Mouse (Mus musculus): ENCODE data around the gene Smarcc1. TPM values are rescaled to one million over a fixed set of nuclear protein-coding genes. Genes with fewer than 3 reads are reported as not detected.

Smarcc1 gene
- total and polyA plus RNA-seq, 3 experiments: 35.5 to 488 (median 79.0) TPM

DNA sequence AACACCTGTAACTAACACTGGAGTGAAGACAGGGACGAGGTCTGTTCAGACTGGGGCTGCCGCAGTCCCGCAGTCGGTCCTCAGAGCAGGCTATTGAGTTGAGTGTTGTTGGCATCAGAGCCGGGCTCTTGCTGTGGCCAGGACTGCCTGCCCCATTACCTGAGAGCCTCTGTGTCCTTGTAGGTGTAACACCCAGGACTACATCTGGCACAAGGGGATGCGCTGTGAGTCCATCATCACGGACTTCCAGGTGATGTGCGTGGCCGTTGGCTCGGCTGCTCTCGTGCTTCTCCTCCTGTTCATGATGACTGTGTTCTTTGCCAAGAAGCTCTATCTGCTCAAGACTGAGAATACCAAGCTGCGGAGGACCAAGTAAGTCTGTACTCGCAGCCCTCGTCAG is 133.3 kb downstream of the Smarcc1 start:
- Histone ChIP-seq H3K9ac (ENCODE audit: control insufficient read depth, low read depth, low read length, poor library complexity, severe bottlenecking) (no peak overlapping the region), H3K9me3 (replicated peaks; ENCODE audit: insufficient read depth, low read length) (no peaks in the 10 kb centered on the region), H3K27me3 (ENCODE audit: control insufficient read depth in 1 of 2, insufficient read depth in 2 of 2, low read length in 2 of 2) (no peaks in the 10 kb centered on the region), H3K4me1 (ENCODE audit: control insufficient read depth in 1 of 2, insufficient read depth in 2 of 2, low read length in 2 of 2) (no peaks in the 10 kb centered on the region), H3K4me3 (ENCODE audit: control insufficient read depth in 1 of 2, insufficient read depth in 1 of 2, low read depth in 2 of 2, low read length in 2 of 2) (no peak overlapping the region), H3K27ac (ENCODE audit: control insufficient read depth, low read depth, low read length) (no peak overlapping the region), H3K79me2 (ENCODE audit: control insufficient read depth, insufficient read depth, low read length, poor library complexity) (no peaks in the 10 kb centered on the region), H3K36me3 (ENCODE audit: control insufficient read depth in 1 of 2, insufficient read depth in 2 of 2, low read length in 2 of 2) (no peaks in the 10 kb centered on the region)
- DNase-seq (ENCODE audit: low read depth, low spot score): no peak
- no peak for TF ChIP-seq TBP (IDR thresholded peaks at IDR 0.05; ENCODE audit: low read depth, low read length)
- no peak for TF ChIP-seq ZMIZ1 (IDR thresholded peaks at IDR 0.05; ENCODE audit: low read depth, low read length)
- no peak for TF ChIP-seq ZC3H11A (IDR thresholded peaks at IDR 0.05; ENCODE audit: low read depth, low read length)
- no peak for TF ChIP-seq ZNF384 (IDR thresholded peaks at IDR 0.05; ENCODE audit: low read depth, low read length)
- TF ChIP-seq GABPA (IDR thresholded peaks at IDR 0.05; ENCODE audit: low read depth, low read length): no peak
- TF ChIP-seq CTCF (IDR thresholded peaks at IDR 0.05 in 2 of 3, conservative IDR thresholded peaks at IDR 0.05 in 1 of 3; ENCODE audit: control insufficient read depth in 1 of 3, insufficient read depth in 1 of 3, low read depth in 2 of 3, low read length in 3 of 3, poor library complexity in 1 of 3, severe bottlenecking in 1 of 3): no peak
- no peak for TF ChIP-seq UBTF (IDR thresholded peaks at IDR 0.05; ENCODE audit: borderline replicate concordance, insufficient read depth, low read depth, low read length)
- TF ChIP-seq MYC (IDR thresholded peaks at IDR 0.05; ENCODE audit: low read depth, low read length): no peak
- no peak for TF ChIP-seq MAZ (IDR thresholded peaks at IDR 0.05; ENCODE audit: low read depth, low read length)
- no peak for TF ChIP-seq RAD21 (IDR thresholded peaks at IDR 0.05; ENCODE audit: low read depth, low read length)
- TF ChIP-seq CHD1 (IDR thresholded peaks at IDR 0.05; ENCODE audit: low read depth, low read length): no peak
- TF ChIP-seq ZKSCAN1 (IDR thresholded peaks at IDR 0.05; ENCODE audit: low read depth, low read length): no peak
- TF ChIP-seq TCF12 (IDR thresholded peaks at IDR 0.05; ENCODE audit: low read depth, low read length): no peak
- no peak for TF ChIP-seq TAL1 (IDR thresholded peaks at IDR 0.05; ENCODE audit: low read length)
- TF ChIP-seq RCOR1 (IDR thresholded peaks at IDR 0.05; ENCODE audit: low read depth, low read length): no peak
- no peak for TF ChIP-seq BHLHE40 (IDR thresholded peaks at IDR 0.05; ENCODE audit: borderline replicate concordance, low read depth, low read length)
- TF ChIP-seq E2F4 (IDR thresholded peaks at IDR 0.05; ENCODE audit: borderline replicate concordance, low read depth, low read length): no peak
- no peak for TF ChIP-seq USF1 (IDR thresholded peaks at IDR 0.05; ENCODE audit: low read depth, low read length)
- no peak for TF ChIP-seq KAT2A (conservative IDR thresholded peaks at IDR 0.05; ENCODE audit: low read depth, low read length)
- no peak for TF ChIP-seq ELF1 (IDR thresholded peaks at IDR 0.05; ENCODE audit: low read depth, low read length)

DNA sequence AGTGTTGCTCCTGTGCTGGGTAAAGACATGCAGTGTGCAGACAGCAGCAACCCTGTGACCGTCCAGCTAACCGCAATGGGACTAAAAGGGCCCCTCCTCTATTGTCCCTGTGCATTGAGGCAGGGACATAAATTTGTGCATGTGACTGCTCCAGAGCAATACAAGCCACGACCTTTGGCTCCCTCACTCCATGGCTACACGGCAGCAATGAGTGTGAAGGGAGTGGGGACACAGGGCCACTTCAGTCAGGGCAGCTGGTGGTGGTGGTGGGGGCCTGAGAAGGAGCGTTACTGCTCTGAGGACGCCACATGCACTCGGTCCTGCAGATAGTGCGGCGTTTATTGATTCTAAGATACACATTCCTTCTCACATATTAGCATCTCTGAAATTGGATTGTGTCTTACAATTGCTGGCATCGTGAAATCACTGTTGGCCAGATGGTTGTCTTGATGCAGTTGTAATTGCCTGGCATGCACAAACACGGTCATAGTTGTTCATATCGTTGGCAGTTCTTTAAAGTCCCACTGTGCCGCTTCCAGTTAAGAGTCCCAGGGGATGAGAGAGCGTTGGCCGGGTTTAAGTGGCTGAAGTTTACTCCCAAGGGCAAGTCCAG is 138.0 kb downstream of the Smarcc1 start:
- H3K36me3 ChIP-seq (ENCODE audit: control insufficient read depth in 1 of 2, insufficient read depth in 2 of 2, low read length in 2 of 2): no peaks in the 10 kb centered on the region
- H3K9ac ChIP-seq (ENCODE audit: control insufficient read depth, low read depth, low read length, poor library complexity, severe bottlenecking): no peak overlapping the region
- H3K9me3 ChIP-seq (replicated peaks; ENCODE audit: insufficient read depth, low read length): no peaks in the 10 kb centered on the region
- no peaks in the 10 kb centered on the region for H3K79me2 ChIP-seq (ENCODE audit: control insufficient read depth, insufficient read depth, low read length, poor library complexity)
- H3K27me3 ChIP-seq (ENCODE audit: control insufficient read depth in 1 of 2, insufficient read depth in 2 of 2, low read length in 2 of 2): no peaks in the 10 kb centered on the region
- no peak overlapping the region for H3K4me3 ChIP-seq (ENCODE audit: control insufficient read depth in 1 of 2, insufficient read depth in 1 of 2, low read depth in 2 of 2, low read length in 2 of 2)
- no peak for TF ChIP-seq TBP (IDR thresholded peaks at IDR 0.05; ENCODE audit: low read depth, low read length)
- no peak for TF ChIP-seq KAT2A (conservative IDR thresholded peaks at IDR 0.05; ENCODE audit: low read depth, low read length)
- TF ChIP-seq MAZ (IDR thresholded peaks at IDR 0.05; ENCODE audit: low read depth, low read length): no peak
- TF ChIP-seq ETS1 (IDR thresholded peaks at IDR 0.05; ENCODE audit: low read depth, low read length): no peak
- TF ChIP-seq ZNF384 (IDR thresholded peaks at IDR 0.05; ENCODE audit: low read depth, low read length): no peak
- no peak for TF ChIP-seq POLR2AphosphoS5 (IDR thresholded peaks at IDR 0.05; ENCODE audit: borderline replicate concordance, low read depth, low read length)
- no peak for TF ChIP-seq ZMIZ1 (IDR thresholded peaks at IDR 0.05; ENCODE audit: low read depth, low read length)
- TF ChIP-seq MXI1 (IDR thresholded peaks at IDR 0.05; ENCODE audit: low read depth, low read length): no peak
- no peak overlapping the region for H3K27ac ChIP-seq (ENCODE audit: control insufficient read depth, low read depth, low read length)
- no peaks in the 10 kb centered on the region for H3K4me1 ChIP-seq (ENCODE audit: control insufficient read depth in 1 of 2, insufficient read depth in 2 of 2, low read length in 2 of 2)
- no peak for DNase-seq (ENCODE audit: low read depth, low spot score)
